Mouse (Mus musculus) spleen, adult 2 months (tissue): Measurements from ENCODE around the gene Tox3.

Experiments
- CTCF ChIP-seq: fragments of 200-500 bp; IDR thresholded peaks from 2 replicates; pipeline ENCODE4 v1.5.1; 2011; ENCODE audit warnings: mild to moderate bottlenecking, inconsistent platforms; ENCODE audit not compliant: insufficient read depth, insufficient read length, insufficient replicate concordance; ENCODE audit errors: extremely low read depth
- POLR2A ChIP-seq: fragments of 200-500 bp; IDR thresholded peaks from 2 replicates; pipeline ENCODE4 v1.6.1; 2011; ENCODE audit warnings: low read depth, low read length, inconsistent platforms

DNA sequence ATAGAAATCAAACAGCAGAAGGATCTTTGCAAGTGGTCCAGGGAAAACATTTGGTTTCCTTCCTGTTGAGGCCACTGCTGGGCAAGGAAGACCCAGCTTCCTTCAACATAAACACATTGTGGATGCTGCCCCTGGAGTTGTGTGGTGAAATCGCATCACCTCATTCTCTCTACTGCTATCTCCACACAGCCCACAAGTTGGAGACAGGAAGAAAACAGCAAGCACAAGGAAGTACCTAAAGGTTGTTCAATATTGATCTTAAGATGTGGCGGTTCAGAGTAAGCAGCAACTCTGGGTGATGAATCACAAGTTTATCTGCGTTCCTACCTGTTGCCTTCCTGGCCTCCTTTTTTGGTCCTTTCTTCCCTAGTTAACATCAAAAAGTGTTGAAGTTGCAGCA lies 6.6 kb upstream of the Tox3 start:
- TF ChIP-seq CTCF (no peak), POLR2A (no peak)
